Mouse (Mus musculus): ENCODE data around the gene Fbxl19.

DNA sequence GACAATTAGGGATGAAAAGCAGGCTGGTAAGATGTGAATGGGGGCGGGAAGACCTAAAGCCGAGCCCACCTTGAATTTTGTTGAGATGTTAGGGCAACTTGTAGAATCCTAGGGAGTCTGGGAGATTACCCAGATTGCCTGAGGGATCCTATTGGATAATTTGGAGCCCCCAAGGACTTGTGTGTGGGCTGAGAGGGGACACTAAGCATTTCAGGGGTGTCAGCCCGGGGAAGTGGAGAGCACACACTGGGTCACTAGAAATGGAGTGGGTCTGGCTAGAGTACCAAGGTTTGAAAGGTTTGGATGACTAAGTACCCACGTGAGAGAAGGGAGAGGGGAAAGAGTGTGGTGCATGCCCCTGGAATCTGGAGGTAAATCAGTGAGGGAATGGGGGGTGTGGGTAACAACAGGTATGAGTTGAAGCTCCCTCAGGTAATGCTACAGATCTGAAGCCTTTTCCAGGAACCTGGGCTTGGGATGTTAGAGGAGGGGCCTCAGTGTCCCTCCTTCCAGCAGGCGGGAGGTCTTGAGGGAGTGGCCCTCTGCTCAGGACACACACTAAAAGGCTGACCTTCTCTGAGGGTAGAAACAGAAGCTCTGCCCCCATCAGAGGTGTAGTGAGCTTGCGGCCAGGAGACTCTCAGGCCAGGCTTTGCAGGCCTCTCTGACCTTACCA, 3.4 kb downstream of the Fbxl19 start:
- TF ChIP-seq CTCF (IDR thresholded peaks at IDR 0.05; ENCODE audit: extremely low read depth, insufficient read depth, insufficient read length, insufficient replicate concordance), result no peak
- no peak for TF ChIP-seq POLR2A (IDR thresholded peaks at IDR 0.05; ENCODE audit: low read depth, low read length)

Measured in spleen, adult 2 months (tissue).